Mouse (Mus musculus) limb, embryonic 11.5 days (tissue): ENCODE results near the gene Eng. TPM values are rescaled to one million over a fixed set of nuclear protein-coding genes. Genes with fewer than 3 reads are reported as not detected.

Experiments used
- ATAC-seq: fragments of 200-750 bp; cut with Nextera tagmentation; 2 replicates; pipeline ENCODE4 v1.8.0; 2017; ENCODE audit warnings: low read depth; ENCODE audit not compliant: insufficient number of reproducible peaks, low FRiP score, low TSS enrichment
- DNase-seq: peaks from one replicate; pipeline ENCODE4 v3.0.0-alpha.2; 2015; ENCODE audit warnings: low spot score
- H3K27ac ChIP-seq: fragments of 300-500 bp; sonication (generic); replicated peaks from 2 replicates; pipeline ENCODE4 v1.5.1; 2014; ENCODE audit warnings: low read depth, mild to moderate bottlenecking, low read length
- H3K27me3 ChIP-seq: fragments of 300-500 bp; sonication (generic); 2 replicates; pipeline ENCODE4 v1.6.1; 2014; ENCODE audit warnings: mild to moderate bottlenecking, low read length, mixed read lengths; ENCODE audit not compliant: control insufficient read depth, insufficient read depth
- H3K36me3 ChIP-seq: fragments of 300-500 bp; sonication (generic); 2 replicates; pipeline ENCODE4 v1.6.1; 2014; ENCODE audit warnings: mild to moderate bottlenecking, low read length, moderate library complexity, mixed read lengths; ENCODE audit not compliant: control insufficient read depth, insufficient read depth
- H3K4me1 ChIP-seq: fragments of 300-500 bp; sonication (generic); 2 replicates; pipeline ENCODE4 v1.6.1; 2014; ENCODE audit warnings: low read length, mixed read lengths; ENCODE audit not compliant: control insufficient read depth, insufficient read depth
- H3K4me2 ChIP-seq: fragments of 300-500 bp; sonication (generic); 2 replicates; pipeline ENCODE4 v1.6.1; 2014; ENCODE audit warnings: low read depth, mild to moderate bottlenecking, moderate library complexity; ENCODE audit not compliant: severe bottlenecking
- H3K4me3 ChIP-seq: fragments of 300-500 bp; sonication (generic); 2 replicates; pipeline ENCODE4 v1.5.1; 2014; ENCODE audit warnings: low read depth, low read length
- H3K9ac ChIP-seq: fragments of 300-500 bp; sonication (generic); 2 replicates; pipeline ENCODE4 v1.6.1; 2014; ENCODE audit warnings: mild to moderate bottlenecking, low read length
- H3K9me3 ChIP-seq: fragments of 300-500 bp; sonication (generic); 2 replicates; pipeline ENCODE4 v1.6.1; 2016; ENCODE audit warnings: low read length; ENCODE audit not compliant: control insufficient read depth
- WGBS: fragments of 180-500 bp; shearing (Covaris S2); extraction: QIAGEN DNeasy Blood & Tissue Kit; methylation state at CpG from one replicate; pipeline ENCODE4 v1.1.7; 2014; 5-methylcytosine and 5-hydroxymethylcytosine counted together
- polyA plus RNA-seq: library from polyadenylated mRNA; unstranded; fragments of >200 nt; fragmentation: Nextera tagmentation; extraction: Ambion mirVana; gene quantifications from 2 replicates; pipeline ENCODE4 v1.2.1, GENCODE M21; 2014

The Eng gene
- polyA plus RNA-seq: 19.3 TPM in 2 replicates

GRCm38 (mm10) chr2:32646379-32647056 lies at the start of gene Eng:
Gene Eng (plus strand): TSS chr2:32646595.
- DNase-seq (no peak), ATAC-seq (no peak)
- Histone ChIP-seq H3K9me3 (no peaks in the 10 kb centered on the region), H3K36me3 (no peaks in the 10 kb centered on the region), H3K4me1 (0 out of 2 replicates have a peak, but pooled peaks cover 3% of the 10 kb centered on the region), H3K9ac (no peak within 1 kb of the TSS), H3K27me3 (no peaks in the 10 kb centered on the region), H3K27ac (no peak within 1 kb of the TSS), H3K4me2 (no peak within 1 kb of the TSS), H3K4me3 (no peak within 1 kb of the TSS)
- 60% methylated on average over 30 of the region's 31 CpGs for WGBS

- Histone ChIP-seq H3K9ac (no peak overlapping the region), H3K4me3 (no peak overlapping the region), H3K4me1 (no peaks in the 10 kb centered on the region), H3K27ac (no peak overlapping the region), H3K36me3 (peaks cover 2% of the 10 kb centered on the region; the same call in 1 of the 2 replicates), H3K9me3 (no peaks in the 10 kb centered on the region), H3K27me3 (no peaks in the 10 kb centered on the region), H3K4me2 (no peak overlapping the region)
- DNase-seq: no peak
- WGBS: 92% methylated on average over 13 of the region's 13 CpGs
- no peak for ATAC-seq
Observed at GRCm38 (mm10) chr2:32596725-32597124, 49.7 kb upstream of the Eng start.

GRCm38 (mm10) chr2:32597248-32597647 lies 49.1 kb upstream of the Eng start:
- 88% methylated on average over 5 of the region's 5 CpGs for WGBS
- H3K36me3 ChIP-seq: peaks cover 2% of the 10 kb centered on the region; the same call in 1 of the 2 replicates
- no peak overlapping the region for H3K27ac ChIP-seq
- H3K4me1 ChIP-seq: no peaks in the 10 kb centered on the region
- DNase-seq: no peak
- ATAC-seq: no peak
- H3K4me2 ChIP-seq: no peak overlapping the region
- H3K9ac ChIP-seq: no peak overlapping the region
- H3K27me3 ChIP-seq: no peaks in the 10 kb centered on the region
- no peak overlapping the region for H3K4me3 ChIP-seq
- no peaks in the 10 kb centered on the region for H3K9me3 ChIP-seq

GRCm38 (mm10) chr2:32597699-32598098 lies 48.7 kb upstream of the Eng start:
- Histone ChIP-seq H3K4me2 (no peak overlapping the region), H3K9me3 (no peaks in the 10 kb centered on the region), H3K36me3 (peaks cover 2% of the 10 kb centered on the region; the same call in 1 of the 2 replicates), H3K27ac (no peak overlapping the region), H3K4me1 (no peaks in the 10 kb centered on the region), H3K9ac (no peak overlapping the region), H3K27me3 (no peaks in the 10 kb centered on the region), H3K4me3 (no peak overlapping the region)
- WGBS: 85% methylated on average over 5 of the region's 5 CpGs
- no peak for DNase-seq
- ATAC-seq: no peak

- Histone ChIP-seq H3K27ac (no peak overlapping the region), H3K4me2 (no peak overlapping the region), H3K9me3 (no peaks in the 10 kb centered on the region), H3K27me3 (no peaks in the 10 kb centered on the region), H3K9ac (no peak overlapping the region), H3K4me1 (no peaks in the 10 kb centered on the region), H3K36me3 (peaks cover 2% of the 10 kb centered on the region; the same call in 1 of the 2 replicates), H3K4me3 (no peak overlapping the region)
- no peak for ATAC-seq
- no peak for DNase-seq
- WGBS: 89% methylated on average over 8 of the region's 8 CpGs
Observed at GRCm38 (mm10) chr2:32598506-32598905, 47.9 kb upstream of the Eng start.

- no peaks in the 10 kb centered on the region for H3K4me1 ChIP-seq
- no peaks in the 10 kb centered on the region for H3K9me3 ChIP-seq
- no peak within 1 kb of the TSS for H3K4me2 ChIP-seq
- H3K9ac ChIP-seq: no peak within 1 kb of the TSS
- no peaks in the 10 kb centered on the region for H3K27me3 ChIP-seq
- H3K36me3 ChIP-seq: peaks cover 2% of the 10 kb centered on the region; the same call in 1 of the 2 replicates
- ATAC-seq (no peak), DNase-seq (no peak)
- H3K4me3 ChIP-seq: no peak within 1 kb of the TSS
- WGBS: 89% methylated on average over 3 of the region's 3 CpGs
- H3K27ac ChIP-seq: no peak within 1 kb of the TSS
Observed at GRCm38 (mm10) chr2:32599409-32599808, 47.0 kb upstream of the Eng start, which contains the start of gene St6galnac6. Gene St6galnac6 (plus strand): TSS chr2:32599709.

GRCm38 (mm10) chr2:32601417-32602065 lies 44.9 kb upstream of the Eng start:
- Histone ChIP-seq H3K27ac (no peak overlapping the region), H3K36me3 (no peaks in the 10 kb centered on the region), H3K9ac (no peak overlapping the region), H3K4me2 (no peak overlapping the region), H3K9me3 (no peaks in the 10 kb centered on the region), H3K4me3 (no peak overlapping the region), H3K27me3 (no peaks in the 10 kb centered on the region), H3K4me1 (no peaks in the 10 kb centered on the region)
- no peak; the same call in 1 of the 2 replicates for ATAC-seq
- DNase-seq: peak; percentile 44
- 38% methylated on average over 8 of the region's 8 CpGs for WGBS

GRCm38 (mm10) chr2:32602600-32603054 lies 43.8 kb upstream of the Eng start:
- DNase-seq: peak; percentile 97
- Histone ChIP-seq H3K4me3 (peak overlapping the region; percentile 24), H3K9me3 (no peaks in the 10 kb centered on the region), H3K9ac (0 out of 2 replicates have a peak overlapping the region, but pooled peaks have one; percentile 18), H3K27ac (no peak overlapping the region; the same call in 1 of the 2 replicates), H3K4me2 (peak overlapping the region; percentile 42), H3K27me3 (no peaks in the 10 kb centered on the region), H3K36me3 (no peaks in the 10 kb centered on the region), H3K4me1 (peaks cover 4% of the 10 kb centered on the region; the same call in 1 of the 2 replicates)
- under 1% methylated on average over 11 of the region's 11 CpGs for WGBS
- 0 out of 2 replicates have a peak, but pooled peaks have one; percentile 49 for ATAC-seq
